In the genomic region with DNA sequence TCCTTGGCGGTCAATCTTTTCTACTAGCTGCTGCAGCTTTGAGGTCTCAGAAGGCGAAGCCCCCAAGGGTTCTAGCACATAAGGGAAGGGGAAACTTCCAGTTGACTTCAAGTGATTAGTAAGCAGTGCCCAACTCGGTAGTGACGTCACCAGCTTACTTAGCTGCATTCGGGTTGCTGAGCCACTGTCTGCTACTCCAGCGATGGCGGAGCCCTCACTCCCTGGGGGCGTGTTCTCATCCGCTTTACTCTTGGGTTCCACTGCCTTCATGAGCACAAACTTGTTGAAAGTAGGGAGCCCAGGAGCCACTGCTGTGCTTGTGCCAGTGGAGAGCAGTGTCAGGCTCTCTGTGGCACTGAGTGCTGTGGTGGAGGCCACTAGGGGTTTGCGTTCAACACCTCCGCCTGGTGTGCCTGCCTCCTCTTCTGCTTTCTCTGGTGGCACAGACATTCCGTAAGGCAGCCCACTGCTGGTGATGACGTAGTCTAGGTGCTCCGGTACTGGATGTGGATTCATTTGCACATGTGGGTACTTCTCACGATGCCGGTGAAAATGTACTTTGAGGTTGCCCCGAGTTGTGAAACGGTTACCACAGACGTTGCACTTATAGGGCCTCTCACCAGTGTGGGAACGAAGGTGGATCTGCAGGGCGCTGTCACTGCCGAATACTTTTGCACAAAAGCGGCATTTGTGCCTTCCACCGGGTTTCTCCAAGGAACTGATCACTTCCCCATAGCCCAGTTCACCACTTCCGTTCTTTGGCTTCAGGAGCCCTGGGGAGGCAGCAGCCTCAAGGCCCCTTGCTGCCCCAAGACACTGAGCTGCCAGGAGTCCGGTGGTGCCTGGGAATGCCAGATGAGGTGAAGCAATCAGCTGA, we compare ENCODE assay signal across 10 mouse cellular contexts. TPM values are rescaled to one million over a fixed set of nuclear protein-coding genes. Genes with fewer than 3 reads are reported as not detected.
DNase-seq lines count a peak whose midpoint lies in the region; ATAC-seq and TF ChIP-seq lines count a peak whose summit lies in the region.
"Had no signal": no experiment of that assay in that cellular context is flagged by ENCODE, and none has a peak within 500 bp of the region (broad histone marks: within the 10 kb centered on the region; RNA-seq: fewer than 3 reads in every experiment).

No protein-coding gene starts in this region.

- peak overlapping the region; percentile 94 for H3K9ac ChIP-seq in embryonic facial prominence, embryonic 13.5 days

- H3K27me3 ChIP-seq in embryonic facial prominence, embryonic 13.5 days: no peaks in the 10 kb centered on the region
- no peaks in the 10 kb centered on the region for H3K27me3 ChIP-seq in limb, embryonic 10.5 days (ENCODE audit: low read depth, poor library complexity, severe bottlenecking)

- H3K9me3 ChIP-seq in embryonic facial prominence, embryonic 13.5 days: no peaks in the 10 kb centered on the region
- H3K9me3 ChIP-seq in limb, embryonic 10.5 days (replicated peaks): 0 out of 2 replicates have a peak, but pooled peaks cover 4% of the 10 kb centered on the region

- H3K4me1 ChIP-seq in embryonic facial prominence, embryonic 13.5 days: peaks cover 41% of the 10 kb centered on the region
- peaks cover 33% of the 10 kb centered on the region for H3K4me1 ChIP-seq in limb, embryonic 10.5 days

- TF ChIP-seq CTCF in layer of hippocampus, adult 2 months (conservative IDR thresholded peaks at IDR 0.05): no peak

- peak overlapping the region; percentile 87 for H3K4me2 ChIP-seq in embryonic facial prominence, embryonic 13.5 days

- no peak for DNase-seq in layer of hippocampus, adult 2 months (ENCODE audit: low spot score in 2 of 2)
- no peak for DNase-seq in layer of hippocampus, postnatal 14 days (ENCODE audit: low spot score in 2 of 2)
- DNase-seq in limb, embryonic 10.5 days (ENCODE audit: low spot score): no peak
- no peak for DNase-seq in spleen, adult 12 weeks (ENCODE audit: low spot score)
- DNase-seq in adrenal gland, postnatal 14 days: no peak

- peaks cover 55% of the 10 kb centered on the region for H3K36me3 ChIP-seq in embryonic facial prominence, embryonic 13.5 days
- H3K36me3 ChIP-seq in limb, embryonic 10.5 days: peaks cover 54% of the 10 kb centered on the region

- H3K4me3 ChIP-seq in layer of hippocampus, adult 2 months: peak overlapping the region; percentile 93
- H3K4me3 ChIP-seq in embryonic facial prominence, embryonic 13.5 days: peak overlapping the region; percentile 82
- peak overlapping the region; percentile 82 for H3K4me3 ChIP-seq in limb, embryonic 10.5 days

- 87% methylated on average over 26 of the region's 26 CpGs for WGBS in embryonic facial prominence, embryonic 13.5 days
- 88% methylated on average over 26 of the region's 26 CpGs for WGBS in limb, embryonic 10.5 days

- H3K27ac ChIP-seq in layer of hippocampus, adult 2 months: peak overlapping the region; percentile 98; the same call in 1 of the 2 replicates
- H3K27ac ChIP-seq in embryonic facial prominence, embryonic 13.5 days: no peak overlapping the region
- H3K27ac ChIP-seq in limb, embryonic 10.5 days: peak overlapping the region; percentile 98; the same call in 1 of the 2 replicates

- no peak for ATAC-seq in embryonic facial prominence, embryonic 13.5 days (ENCODE audit: insufficient number of reproducible peaks, insufficient read depth, low FRiP score, low TSS enrichment, low read depth)
- ATAC-seq in monocyte, adult 5-6 weeks (replicated peaks; ENCODE audit: insufficient number of reproducible peaks, low FRiP score, low TSS enrichment, poor library complexity, severe bottlenecking): peak; percentile 29
- ATAC-seq in erythroblast, adult 5-6 weeks (replicated peaks; ENCODE audit: low FRiP score, poor library complexity, severe bottlenecking): no peak

RNA-seq across cellular contexts. Expression of gene Mettl3, which starts 9.2 kb away (rescaled TPM):
- 10 to 100 TPM; 43.7 to 47.9 TPM for total RNA-seq in layer of hippocampus, adult 2 months (2021)
- total RNA-seq in layer of hippocampus, postnatal 14 days (2021): 10 to 100 TPM; 33.4 to 36.4 TPM
- 51.4 and 52.9 TPM in 2 replicates for polyA plus RNA-seq in embryonic facial prominence, embryonic 13.5 days (2015; fragmentation: Nextera tagmentation; extraction: Ambion mirVana)
- polyA plus RNA-seq in limb, embryonic 10.5 days (2016; fragmentation: Nextera tagmentation; extraction: Ambion mirVana): 58.6 and 64.5 TPM in 2 replicates
- 31.5 to 70.4 TPM (median 65.5 TPM) in 3 replicates for total RNA-seq in monocyte, adult 5-6 weeks (2017)
- total RNA-seq in erythroblast, adult 5-6 weeks (2015; ENCODE audit: low replicate concordance): 6.7 and 22.4 TPM in 2 replicates
- total RNA-seq in erythroblast, adult 5-6 weeks (2017; ENCODE audit: low replicate concordance): 7.2 and 13.8 TPM in 2 replicates
- total RNA-seq in adrenal gland, postnatal 14 days (2021): 31.4 and 41.7 TPM in 2 replicates

RNA-seq across cellular contexts. Expression of gene Sall2, which starts 14.4 kb away (rescaled TPM):
- 10 to 100 TPM; 44.5 to 45.3 TPM for total RNA-seq in layer of hippocampus, adult 2 months (2021)
- total RNA-seq in layer of hippocampus, postnatal 14 days (2021): 10 to 100 TPM; 40.8 to 43.0 TPM
- 26.2 and 27.7 TPM in 2 replicates for polyA plus RNA-seq in embryonic facial prominence, embryonic 13.5 days (2015; fragmentation: Nextera tagmentation; extraction: Ambion mirVana)
- polyA plus RNA-seq in limb, embryonic 10.5 days (2016; fragmentation: Nextera tagmentation; extraction: Ambion mirVana): 30.8 and 36.1 TPM in 2 replicates
- total RNA-seq in monocyte, adult 5-6 weeks (2017): 0.39 to 0.48 TPM in 2 of 3 replicates, not detected in the other
- total RNA-seq in erythroblast, adult 5-6 weeks (2015; ENCODE audit: low replicate concordance): not detected in 2 replicates
- 0.26 TPM in 1 of 2 replicates, not detected in the other for total RNA-seq in erythroblast, adult 5-6 weeks (2017; ENCODE audit: low replicate concordance)
- total RNA-seq in adrenal gland, postnatal 14 days (2021): 7.3 and 9.6 TPM in 2 replicates

RNA-seq across cellular contexts. Expression of gene Rab2b, which starts 34.8 kb away (rescaled TPM):
- 10 to 100 TPM; 35.4 to 36.2 TPM for total RNA-seq in layer of hippocampus, adult 2 months (2021)
- 10 to 100 TPM; 34.6 to 38.0 TPM for total RNA-seq in layer of hippocampus, postnatal 14 days (2021)
- 24.0 and 27.9 TPM in 2 replicates for polyA plus RNA-seq in embryonic facial prominence, embryonic 13.5 days (2015; fragmentation: Nextera tagmentation; extraction: Ambion mirVana)
- polyA plus RNA-seq in limb, embryonic 10.5 days (2016; fragmentation: Nextera tagmentation; extraction: Ambion mirVana): 20.8 and 21.8 TPM in 2 replicates
- total RNA-seq in monocyte, adult 5-6 weeks (2017): 5.4 to 14.8 TPM (median 12.5 TPM) in 3 replicates
- 6.7 and 10.8 TPM in 2 replicates for total RNA-seq in erythroblast, adult 5-6 weeks (2015; ENCODE audit: low replicate concordance)
- 1.3 and 4.3 TPM in 2 replicates for total RNA-seq in erythroblast, adult 5-6 weeks (2017; ENCODE audit: low replicate concordance)
- 30.2 and 32.2 TPM in 2 replicates for total RNA-seq in adrenal gland, postnatal 14 days (2021)

RNA-seq across cellular contexts. Expression of gene Tox4, which starts 35.2 kb away (rescaled TPM):
- total RNA-seq in layer of hippocampus, adult 2 months (2021): 10 to 100 TPM; 63.9 to 66.0 TPM
- total RNA-seq in layer of hippocampus, postnatal 14 days (2021): 10 to 100 TPM; 56.1 to 63.3 TPM
- 41.9 TPM in 2 replicates for polyA plus RNA-seq in embryonic facial prominence, embryonic 13.5 days (2015; fragmentation: Nextera tagmentation; extraction: Ambion mirVana)
- polyA plus RNA-seq in limb, embryonic 10.5 days (2016; fragmentation: Nextera tagmentation; extraction: Ambion mirVana): 49.3 and 56.6 TPM in 2 replicates
- total RNA-seq in monocyte, adult 5-6 weeks (2017): 56.9 to 65.9 TPM (median 65.4 TPM) in 3 replicates
- total RNA-seq in erythroblast, adult 5-6 weeks (2015; ENCODE audit: low replicate concordance): 16.3 and 16.9 TPM in 2 replicates
- 11.3 and 16.0 TPM in 2 replicates for total RNA-seq in erythroblast, adult 5-6 weeks (2017; ENCODE audit: low replicate concordance)
- 42.7 and 46.9 TPM in 2 replicates for total RNA-seq in adrenal gland, postnatal 14 days (2021)

RNA-seq across cellular contexts. Expression of gene Olfr1513, which starts 42.0 kb away (rescaled TPM):
- total RNA-seq in layer of hippocampus, adult 2 months (2021): not detected
- total RNA-seq in layer of hippocampus, postnatal 14 days (2021): not detected
- polyA plus RNA-seq in embryonic facial prominence, embryonic 13.5 days (2015; fragmentation: Nextera tagmentation; extraction: Ambion mirVana): 0.19 TPM in 1 of 2 replicates, not detected in the other
- polyA plus RNA-seq in limb, embryonic 10.5 days (2016; fragmentation: Nextera tagmentation; extraction: Ambion mirVana): not detected in 2 replicates
- total RNA-seq in monocyte, adult 5-6 weeks (2017): not detected in 3 replicates
- total RNA-seq in erythroblast, adult 5-6 weeks (2015; ENCODE audit: low replicate concordance): not detected in 2 replicates
- not detected in 2 replicates for total RNA-seq in erythroblast, adult 5-6 weeks (2017; ENCODE audit: low replicate concordance)
- not detected in 2 replicates for total RNA-seq in adrenal gland, postnatal 14 days (2021)
- total RNA-seq: left cerebral cortex, adult 18-20 months had no signal
- polyA plus RNA-seq: small intestine, adult 2 months had no signal
